Mouse (Mus musculus): ENCODE measurements at regions not wholly inside any gene's neighbourhood (a gene's known extent, or its start where the extent isn't known, plus 50 kb on each side); places are given as distances from the start of the nearest gene placed in this dataset.

DNA sequence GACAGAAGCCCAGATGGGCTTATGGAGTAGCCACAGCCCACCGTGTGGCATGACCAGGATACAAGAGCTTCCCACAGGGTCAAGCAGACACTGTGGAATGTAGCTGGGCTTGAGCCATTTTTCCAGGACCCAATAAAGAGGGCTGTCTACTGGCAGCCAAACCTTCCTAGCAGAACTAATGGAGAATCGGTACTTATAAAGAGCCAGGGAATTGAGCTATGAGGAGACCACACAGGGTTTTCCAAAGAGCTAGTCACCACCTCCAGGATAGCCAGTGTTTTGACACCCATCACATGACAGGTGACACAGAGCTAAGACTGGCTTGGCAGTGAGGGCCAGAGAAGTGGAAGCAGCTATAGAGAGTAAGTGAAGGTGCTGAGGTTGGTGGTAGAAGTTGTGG lies 149.9 kb downstream of the Map2k4 start:
- Histone ChIP-seq H3K4me2 (no peak overlapping the region), H3K36me3 (no peaks in the 10 kb centered on the region), H3K4me1 (peaks cover 58% of the 10 kb centered on the region), H3K27me3 (replicated peaks) (no peaks in the 10 kb centered on the region), H3K9me3 (no peaks in the 10 kb centered on the region), H3K27ac (replicated peaks) (no peak overlapping the region), H3K4me3 (no peak overlapping the region), H3K9ac (no peak overlapping the region)
- WGBS: 81% methylated on average over 2 of the region's 2 CpGs
- no peak for ATAC-seq (ENCODE audit: extremely low read depth, insufficient number of reproducible peaks, low FRiP score, low TSS enrichment)

- peak overlapping the region; percentile 29; the same call in 1 of the 2 replicates for H3K27ac ChIP-seq (replicated peaks)
- H3K9me3 ChIP-seq: no peaks in the 10 kb centered on the region
- H3K27me3 ChIP-seq (replicated peaks): no peaks in the 10 kb centered on the region
- H3K9ac ChIP-seq: no peak overlapping the region
- H3K4me2 ChIP-seq: no peak overlapping the region
- no peak overlapping the region for H3K4me3 ChIP-seq
- H3K36me3 ChIP-seq: no peaks in the 10 kb centered on the region
- no peak for ATAC-seq (ENCODE audit: extremely low read depth, insufficient number of reproducible peaks, low FRiP score, low TSS enrichment)
- 69% methylated on average over 3 of the region's 3 CpGs for WGBS
- H3K4me1 ChIP-seq: peaks cover 58% of the 10 kb centered on the region
These were observed 150.9 kb downstream of the Map2k4 start for GRCm38 (mm10) chr11:65637206-65637605.

DNA sequence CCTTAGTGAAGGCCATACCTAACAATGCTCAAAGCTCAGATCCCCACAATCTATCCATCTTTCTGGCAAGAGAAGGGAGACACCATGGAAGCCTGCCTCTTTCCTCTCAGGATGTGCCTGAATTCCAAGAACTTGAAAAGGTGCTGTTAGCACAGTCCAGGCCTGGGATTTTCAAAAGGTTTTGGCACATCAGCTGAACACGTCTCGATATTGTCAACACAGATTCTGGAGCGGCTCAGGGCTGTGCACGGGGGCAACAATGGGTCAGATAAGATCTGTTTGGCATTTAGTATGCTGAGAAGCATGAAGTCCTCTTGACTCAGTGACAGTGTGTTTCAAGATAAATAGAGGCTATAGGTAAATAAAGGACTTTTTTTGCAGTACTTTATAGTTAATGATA lies 152.8 kb downstream of the Map2k4 start:
- H3K36me3 ChIP-seq: no peaks in the 10 kb centered on the region
- no peak for ATAC-seq (ENCODE audit: extremely low read depth, insufficient number of reproducible peaks, low FRiP score, low TSS enrichment)
- H3K4me3 ChIP-seq: no peak overlapping the region
- no peak overlapping the region for H3K4me2 ChIP-seq
- H3K4me1 ChIP-seq: peaks cover 58% of the 10 kb centered on the region
- no peaks in the 10 kb centered on the region for H3K9me3 ChIP-seq
- 18% methylated on average over 4 of the region's 4 CpGs for WGBS
- no peak overlapping the region for H3K9ac ChIP-seq
- H3K27me3 ChIP-seq (replicated peaks): no peaks in the 10 kb centered on the region
- peak overlapping the region; percentile 69 for H3K27ac ChIP-seq (replicated peaks)

- H3K27me3 ChIP-seq (replicated peaks): no peaks in the 10 kb centered on the region
- peak overlapping the region; percentile 21; the same call in 1 of the 2 replicates for H3K9ac ChIP-seq
- H3K9me3 ChIP-seq: no peaks in the 10 kb centered on the region
- H3K4me1 ChIP-seq: peaks cover 38% of the 10 kb centered on the region
- no peak overlapping the region for H3K4me2 ChIP-seq
- H3K27ac ChIP-seq (replicated peaks): no peak overlapping the region
- WGBS: 34% methylated on average over 3 of the region's 3 CpGs
- H3K36me3 ChIP-seq: no peaks in the 10 kb centered on the region
- ATAC-seq (ENCODE audit: extremely low read depth, insufficient number of reproducible peaks, low FRiP score, low TSS enrichment): no peak
- H3K4me3 ChIP-seq: no peak overlapping the region
These were observed 156.9 kb downstream of the Map2k4 start for GRCm38 (mm10) chr11:65631164-65631563.

- no peaks in the 10 kb centered on the region for H3K36me3 ChIP-seq
- 80% methylated on average over 1 of the region's 1 CpGs for WGBS
- no peaks in the 10 kb centered on the region for H3K9me3 ChIP-seq
- no peak for ATAC-seq (ENCODE audit: extremely low read depth, insufficient number of reproducible peaks, low FRiP score, low TSS enrichment)
- no peak overlapping the region for H3K27ac ChIP-seq (replicated peaks)
- no peak overlapping the region for H3K4me3 ChIP-seq
- H3K4me1 ChIP-seq: peaks cover 31% of the 10 kb centered on the region
- no peak overlapping the region for H3K9ac ChIP-seq
- H3K27me3 ChIP-seq (replicated peaks): no peaks in the 10 kb centered on the region
- H3K4me2 ChIP-seq: no peak overlapping the region
These were observed 157.7 kb downstream of the Map2k4 start for GRCm38 (mm10) chr11:65630436-65630835.

GRCm38 (mm10) chr11:65629320-65629719 lies 158.8 kb downstream of the Map2k4 start:
- no peak for ATAC-seq (ENCODE audit: extremely low read depth, insufficient number of reproducible peaks, low FRiP score, low TSS enrichment)
- WGBS: 61% methylated on average over 5 of the region's 5 CpGs
- Histone ChIP-seq H3K4me1 (peaks cover 22% of the 10 kb centered on the region), H3K27me3 (replicated peaks) (no peaks in the 10 kb centered on the region), H3K4me3 (no peak overlapping the region), H3K9ac (no peak overlapping the region), H3K9me3 (no peaks in the 10 kb centered on the region), H3K27ac (replicated peaks) (no peak overlapping the region), H3K4me2 (no peak overlapping the region), H3K36me3 (no peaks in the 10 kb centered on the region)

DNA sequence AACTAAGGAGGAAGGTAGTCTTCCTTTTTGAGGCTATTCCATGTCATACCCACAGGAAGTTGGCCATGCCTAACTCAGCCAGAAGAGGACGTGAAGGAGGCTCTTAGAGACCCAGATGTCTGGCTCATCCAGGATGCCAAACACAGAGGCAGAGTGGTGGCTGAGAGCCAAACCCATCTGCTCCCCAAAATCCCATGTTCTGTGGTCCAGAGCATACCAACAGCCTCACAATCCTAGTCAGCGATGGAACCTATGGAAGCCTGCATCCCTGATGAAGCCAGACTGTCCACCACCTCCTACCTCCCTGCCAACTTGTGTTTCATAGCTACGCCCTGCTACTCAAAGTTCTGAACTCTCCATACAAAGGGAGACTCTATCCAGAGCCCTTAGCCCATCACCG lies 169.1 kb downstream of the Map2k4 start:
- Histone ChIP-seq H3K4me2 (no peak overlapping the region), H3K27me3 (replicated peaks) (no peaks in the 10 kb centered on the region), H3K4me3 (no peak overlapping the region), H3K9ac (no peak overlapping the region), H3K9me3 (no peaks in the 10 kb centered on the region), H3K36me3 (no peaks in the 10 kb centered on the region), H3K27ac (replicated peaks) (no peak overlapping the region), H3K4me1 (no peaks in the 10 kb centered on the region)
- WGBS: 82% methylated on average over 4 of the region's 4 CpGs
- no peak for ATAC-seq (ENCODE audit: extremely low read depth, insufficient number of reproducible peaks, low FRiP score, low TSS enrichment)

- Histone ChIP-seq H3K4me2 (no peak overlapping the region), H3K27me3 (replicated peaks) (no peaks in the 10 kb centered on the region), H3K9ac (no peak overlapping the region), H3K36me3 (no peaks in the 10 kb centered on the region), H3K4me1 (no peaks in the 10 kb centered on the region), H3K9me3 (no peaks in the 10 kb centered on the region), H3K27ac (replicated peaks) (no peak overlapping the region), H3K4me3 (no peak overlapping the region)
- 87% methylated on average over 3 of the region's 3 CpGs for WGBS
- ATAC-seq (ENCODE audit: extremely low read depth, insufficient number of reproducible peaks, low FRiP score, low TSS enrichment): no peak
These were observed 177.6 kb downstream of the Map2k4 start for GRCm38 (mm10) chr11:65610536-65610935.

DNA sequence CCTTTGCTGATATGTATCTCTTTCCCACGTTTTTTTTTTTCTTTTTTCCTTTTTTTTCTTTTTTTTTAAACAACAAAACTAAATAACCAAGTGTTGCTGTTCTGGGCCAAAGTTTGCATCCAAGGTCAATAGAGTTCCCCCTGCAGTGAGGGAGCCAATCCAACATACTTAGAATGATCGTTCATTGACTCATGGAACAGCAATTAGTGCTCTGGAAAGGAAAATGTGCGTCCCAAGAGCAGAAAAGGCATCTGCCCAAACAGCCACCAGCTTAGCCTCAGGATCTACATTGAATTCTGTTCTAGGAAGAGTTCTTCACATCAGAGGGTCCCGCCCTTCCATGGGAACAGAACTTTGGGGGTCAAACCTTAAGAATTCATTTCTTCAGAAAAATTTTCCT lies 179.0 kb downstream of the Map2k4 start:
- no peaks in the 10 kb centered on the region for H3K27me3 ChIP-seq (replicated peaks)
- no peaks in the 10 kb centered on the region for H3K36me3 ChIP-seq
- no peak overlapping the region for H3K9ac ChIP-seq
- WGBS: 71% methylated on average over 4 of the region's 4 CpGs
- H3K27ac ChIP-seq (replicated peaks): no peak overlapping the region
- no peak overlapping the region for H3K4me3 ChIP-seq
- ATAC-seq (ENCODE audit: extremely low read depth, insufficient number of reproducible peaks, low FRiP score, low TSS enrichment): no peak
- no peak overlapping the region for H3K4me2 ChIP-seq
- H3K4me1 ChIP-seq: no peaks in the 10 kb centered on the region
- no peaks in the 10 kb centered on the region for H3K9me3 ChIP-seq

GRCm38 (mm10) chr11:65597298-65598076 lies 190.6 kb downstream of the Map2k4 start:
- Histone ChIP-seq H3K4me1 (no peaks in the 10 kb centered on the region), H3K27me3 (replicated peaks) (no peaks in the 10 kb centered on the region), H3K4me3 (no peak overlapping the region), H3K9ac (no peak overlapping the region), H3K4me2 (no peak overlapping the region), H3K27ac (replicated peaks) (no peak overlapping the region), H3K9me3 (0 out of 2 replicates have a peak, but pooled peaks cover 3% of the 10 kb centered on the region), H3K36me3 (no peaks in the 10 kb centered on the region)
- ATAC-seq (ENCODE audit: extremely low read depth, insufficient number of reproducible peaks, low FRiP score, low TSS enrichment): no peak
- 73% methylated on average over 2 of the region's 2 CpGs for WGBS

GRCm38 (mm10) chr11:65588491-65588890 lies 199.6 kb downstream of the Map2k4 start:
- no peak overlapping the region for H3K27ac ChIP-seq (replicated peaks)
- H3K4me1 ChIP-seq: no peaks in the 10 kb centered on the region
- no peaks in the 10 kb centered on the region for H3K36me3 ChIP-seq
- ATAC-seq (ENCODE audit: extremely low read depth, insufficient number of reproducible peaks, low FRiP score, low TSS enrichment): no peak
- H3K27me3 ChIP-seq (replicated peaks): no peaks in the 10 kb centered on the region
- 65% methylated on average over 3 of the region's 3 CpGs for WGBS
- no peak overlapping the region for H3K9ac ChIP-seq
- no peaks in the 10 kb centered on the region for H3K9me3 ChIP-seq
- no peak overlapping the region for H3K4me2 ChIP-seq
- H3K4me3 ChIP-seq: no peak overlapping the region

GRCm38 (mm10) chr11:65567831-65568230 lies 220.3 kb downstream of the Map2k4 start:
- Histone ChIP-seq H3K27ac (replicated peaks) (no peak overlapping the region), H3K36me3 (no peaks in the 10 kb centered on the region), H3K27me3 (replicated peaks) (no peaks in the 10 kb centered on the region), H3K9me3 (no peaks in the 10 kb centered on the region), H3K4me3 (no peak overlapping the region), H3K4me2 (no peak overlapping the region), H3K4me1 (no peaks in the 10 kb centered on the region), H3K9ac (no peak overlapping the region)
- WGBS: 81% methylated on average over 9 of the region's 9 CpGs
- ATAC-seq (ENCODE audit: extremely low read depth, insufficient number of reproducible peaks, low FRiP score, low TSS enrichment): no peak
